Mouse (Mus musculus) lung, postnatal 14 days (tissue): ENCODE results near the gene Syndig1.

Experiments
- DNase-seq: peaks from one replicate; pipeline ENCODE4 v3.0.0; 2021

Gene Syndig1

GRCm38 (mm10) chr2:149991506-149991905 lies 162.5 kb downstream of the Syndig1 start:
- DNase-seq = no peak

DNA sequence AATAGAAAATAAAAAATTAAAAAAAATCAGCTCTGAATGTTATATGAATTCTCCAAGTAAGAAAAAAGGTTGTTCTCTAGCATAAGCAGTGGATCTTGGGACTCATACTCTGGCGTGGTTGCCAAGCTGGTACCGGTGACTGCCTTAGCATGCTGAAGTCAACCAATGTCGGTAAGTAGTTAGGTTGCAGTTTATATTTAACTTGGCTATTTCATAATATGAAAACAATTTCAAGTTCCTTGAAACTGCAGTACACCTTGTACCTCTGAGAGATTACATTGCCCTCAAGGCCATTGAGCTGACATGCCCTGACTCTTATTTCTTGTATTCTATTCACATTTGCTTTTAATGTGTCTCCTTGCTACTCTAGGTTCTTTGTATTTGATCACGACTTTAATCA lies 163.9 kb downstream of the Syndig1 start:
- no peak for DNase-seq

DNA sequence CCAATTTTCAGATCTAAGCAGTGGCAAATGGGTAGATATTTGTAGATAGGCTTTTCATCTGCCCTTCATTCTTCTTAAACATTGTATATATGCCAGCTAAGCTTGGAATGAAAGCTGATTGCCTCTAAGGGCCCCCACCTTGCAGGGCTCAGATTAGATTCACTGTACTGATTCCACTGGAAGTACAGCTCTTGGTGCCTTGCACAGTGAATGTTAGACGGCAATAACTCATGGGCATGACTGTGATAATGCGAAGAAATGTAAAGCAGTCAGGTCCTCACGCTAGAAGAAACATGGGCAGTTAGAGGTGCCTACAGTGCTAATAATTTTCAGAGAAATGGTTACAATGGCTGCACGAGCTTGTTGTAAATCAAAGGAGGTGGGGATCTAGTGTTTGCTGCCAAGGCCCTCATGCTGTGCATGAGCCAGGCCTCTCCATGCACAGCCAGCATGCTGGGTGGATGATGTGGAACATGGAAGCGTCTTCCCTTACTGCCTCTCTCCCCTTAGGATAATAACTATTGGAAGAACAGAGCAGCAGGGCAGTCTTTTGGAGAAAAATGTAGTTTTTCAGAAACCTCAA lies 167.5 kb downstream of the Syndig1 start:
- DNase-seq = no peak

DNA sequence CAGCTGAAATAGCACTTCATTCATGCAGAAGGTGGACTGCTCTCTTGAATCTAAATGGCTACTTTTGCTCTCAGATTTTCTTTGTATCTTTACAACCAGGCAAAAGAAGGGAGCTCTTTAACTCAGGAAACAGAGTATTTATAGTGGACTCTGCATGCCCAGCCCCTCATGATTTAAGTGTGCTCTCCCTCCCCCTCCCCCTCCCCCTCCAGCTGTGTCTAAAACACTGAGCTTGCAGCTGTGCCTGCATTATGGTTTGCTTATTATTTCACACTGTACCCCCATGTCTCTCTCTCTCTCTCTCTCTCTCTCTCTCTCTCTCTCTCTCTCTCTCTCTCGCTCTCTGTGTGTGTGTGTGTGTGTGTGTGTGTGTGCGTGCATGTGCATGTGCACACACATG lies 168.6 kb downstream of the Syndig1 start:
- DNase-seq = no peak

- no peak for DNase-seq
Measured at GRCm38 (mm10) chr2:149998373-149999108, 169.5 kb downstream of the Syndig1 start.

DNA sequence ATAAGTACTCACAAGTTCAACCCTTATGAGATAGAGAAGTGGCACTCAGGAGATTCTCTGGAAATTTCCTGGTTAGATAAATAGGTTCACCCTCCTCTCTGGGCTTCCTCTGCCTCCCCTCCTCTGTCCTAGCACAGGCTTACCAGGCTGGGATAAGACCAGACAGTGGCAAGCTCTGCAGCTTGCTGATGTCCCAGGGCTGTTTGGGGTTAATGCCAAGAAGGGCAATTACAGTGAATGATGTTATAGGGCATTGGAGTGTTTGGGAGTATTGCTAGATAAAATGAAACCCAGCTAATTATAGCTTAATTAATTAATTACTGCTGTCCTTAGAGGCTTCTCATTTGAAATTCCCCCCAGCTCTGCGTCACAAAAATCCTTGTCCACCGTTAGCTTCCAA lies 171.6 kb downstream of the Syndig1 start:
- no peak for DNase-seq

GRCm38 (mm10) chr2:150003499-150003898 lies 174.5 kb downstream of the Syndig1 start:
- peak; percentile 5 for DNase-seq

- no peak for DNase-seq
Measured at GRCm38 (mm10) chr2:150012787-150013346, 183.9 kb downstream of the Syndig1 start.

- DNase-seq = no peak
Measured at GRCm38 (mm10) chr2:150013785-150014184, 184.8 kb downstream of the Syndig1 start.

DNA sequence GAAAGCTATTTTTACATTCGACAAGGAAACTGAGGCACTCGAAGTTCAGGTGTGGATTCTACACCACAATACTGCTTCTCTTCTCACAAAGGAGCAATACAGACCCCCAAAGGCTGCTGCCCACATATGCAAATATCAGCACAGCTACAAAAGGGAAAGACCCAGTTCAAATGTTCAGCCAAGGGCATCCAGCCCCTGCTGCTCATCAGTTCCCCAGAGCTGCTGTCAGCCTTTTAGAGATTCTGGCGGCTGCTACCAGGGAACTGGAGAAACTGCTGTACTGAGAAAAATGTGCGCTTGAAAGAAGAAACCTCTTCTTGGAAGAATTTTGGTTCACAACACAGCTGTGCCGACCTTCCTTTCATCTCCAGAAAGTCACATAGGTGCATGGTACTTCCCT lies 187.3 kb downstream of the Syndig1 start:
- no peak for DNase-seq

- DNase-seq = no peak
Measured at GRCm38 (mm10) chr2:150020706-150021105, 191.7 kb downstream of the Syndig1 start.

DNA sequence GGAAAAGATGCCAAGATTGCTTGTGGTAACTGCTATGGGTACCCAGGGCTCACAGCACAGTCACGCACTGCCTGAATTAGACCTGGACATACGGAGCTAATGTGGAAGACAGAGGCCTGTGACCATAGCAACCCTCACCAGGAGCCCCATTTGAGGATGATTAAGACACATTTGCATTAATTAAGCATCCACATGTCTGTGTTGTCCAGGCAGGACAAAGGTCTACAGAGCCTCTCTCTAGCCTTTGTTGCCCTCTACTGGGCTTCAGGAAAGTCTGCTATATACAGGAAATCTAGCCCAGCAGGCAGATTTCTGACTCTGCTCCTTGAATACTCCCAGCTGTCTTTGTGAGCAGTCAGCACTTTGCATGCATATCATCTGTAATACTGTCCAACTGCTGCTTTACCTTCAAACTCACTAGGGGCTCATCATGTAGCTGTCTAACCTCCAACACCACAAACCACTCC lies 194.9 kb downstream of the Syndig1 start:
- peak; percentile 1 for DNase-seq

DNA sequence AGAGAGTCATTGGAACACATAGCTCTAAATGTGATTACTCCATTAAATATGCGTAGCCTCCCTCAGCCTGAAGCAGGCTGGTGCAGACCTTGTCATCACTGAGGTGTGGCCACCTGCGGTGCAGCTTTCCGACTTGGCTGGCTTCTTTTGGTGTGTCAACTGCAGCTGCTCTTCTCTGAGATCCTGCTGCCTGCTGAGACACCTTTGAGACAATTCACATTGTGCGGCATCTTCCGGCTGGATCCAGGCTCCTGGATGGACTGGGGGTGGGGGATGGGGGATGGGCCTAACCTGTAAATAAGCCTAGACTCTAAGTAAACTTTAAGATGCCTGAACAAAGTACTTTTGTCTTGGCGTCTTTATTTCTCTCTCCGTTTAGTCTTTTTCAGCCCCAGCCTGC lies 214.5 kb downstream of the Syndig1 start:
- no peak for DNase-seq
